Mouse (Mus musculus): Measurements from ENCODE around the gene Rarres1. TPM values are rescaled to one million over a fixed set of nuclear protein-coding genes. Genes with fewer than 3 reads are reported as not detected.

Rarres1 gene
- polyA plus RNA-seq, 1 experiment from 2014 or later, result 2.6 TPM

DNA sequence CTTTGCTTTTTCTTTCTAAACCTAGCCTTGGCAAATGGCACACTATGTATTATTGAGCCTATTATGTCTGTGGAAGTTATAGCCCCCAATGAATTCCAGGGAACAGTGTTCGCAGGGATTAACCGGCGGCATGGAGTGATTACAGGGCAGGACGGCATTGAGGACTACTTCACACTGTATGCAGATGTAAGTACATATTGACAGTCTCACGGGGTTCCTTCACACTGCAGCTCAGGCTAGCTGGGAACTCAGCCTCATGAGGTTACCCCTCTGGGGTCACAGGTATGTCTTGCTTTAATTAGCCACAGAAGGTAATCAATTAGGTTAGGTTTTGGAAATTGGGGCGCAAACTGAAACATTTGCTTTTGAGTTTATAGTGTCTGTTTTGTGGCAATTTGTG, 41.9 kb downstream of the Rarres1 start:
- Histone ChIP-seq H3K27ac (ENCODE audit: low read length) (no peak overlapping the region), H3K9ac (ENCODE audit: low read length) (no peak overlapping the region), H3K9me3 (replicated peaks; ENCODE audit: control insufficient read depth, low read length) (no peaks in the 10 kb centered on the region), H3K27me3 (ENCODE audit: control insufficient read depth, insufficient read depth, low read length) (no peaks in the 10 kb centered on the region), H3K36me3 (ENCODE audit: control insufficient read depth, insufficient read depth, low read length) (no peaks in the 10 kb centered on the region), H3K4me2 (ENCODE audit: low read depth, low read length) (no peak overlapping the region), H3K4me3 (replicated peaks; ENCODE audit: low read length) (no peak overlapping the region), H3K4me1 (ENCODE audit: control insufficient read depth, insufficient read depth, low read length) (no peaks in the 10 kb centered on the region)
- 0 out of 2 replicates have a peak, but pooled peaks have one; percentile 62 for ATAC-seq (ENCODE audit: insufficient read depth, low FRiP score)
- WGBS, result 85% methylated on average over 6 of the region's 6 CpGs

DNA sequence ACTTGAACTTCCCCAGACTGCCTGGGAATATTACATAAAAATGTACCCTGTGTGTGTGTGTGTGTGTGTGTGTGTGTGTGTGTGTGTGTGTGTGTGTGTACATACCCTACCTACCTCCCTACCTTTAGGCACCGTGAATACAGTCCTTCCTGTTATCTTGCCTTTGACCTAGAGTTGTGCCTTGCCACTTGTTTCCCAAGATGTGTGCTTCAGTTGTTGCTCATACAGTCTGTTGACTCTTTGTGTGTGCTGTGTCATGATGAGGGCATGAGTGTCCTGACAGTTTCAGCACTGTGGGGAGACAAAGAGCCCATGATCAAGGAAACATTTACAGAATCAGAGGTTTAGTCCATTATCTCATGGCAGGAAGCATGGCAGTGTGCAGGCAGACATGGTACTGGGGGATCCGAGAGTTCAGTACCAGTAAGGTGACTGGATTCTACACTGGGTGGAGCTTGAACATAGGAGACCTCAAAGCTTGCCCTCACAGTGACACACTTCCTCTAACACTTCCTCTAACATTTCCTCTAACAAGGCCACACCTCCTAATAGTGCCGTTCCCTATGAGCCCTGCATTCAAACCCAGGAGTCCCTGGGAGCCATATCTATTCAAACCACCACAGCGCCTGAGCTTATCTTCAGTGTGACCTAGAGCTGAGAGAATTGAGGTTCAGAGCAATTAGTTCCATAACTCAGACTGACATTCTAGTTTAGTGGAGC, 43.8 kb downstream of the Rarres1 start:
- no peak overlapping the region for H3K9ac ChIP-seq (ENCODE audit: low read length)
- no peaks in the 10 kb centered on the region for H3K9me3 ChIP-seq (replicated peaks; ENCODE audit: control insufficient read depth, low read length)
- no peaks in the 10 kb centered on the region for H3K4me1 ChIP-seq (ENCODE audit: control insufficient read depth, insufficient read depth, low read length)
- no peak overlapping the region for H3K27ac ChIP-seq (ENCODE audit: low read length)
- no peak for ATAC-seq (ENCODE audit: insufficient read depth, low FRiP score)
- 0 out of 2 replicates have a peak, but pooled peaks cover 5% of the 10 kb centered on the region for H3K36me3 ChIP-seq (ENCODE audit: control insufficient read depth, insufficient read depth, low read length)
- WGBS, result 72% methylated on average over 4 of the region's 4 CpGs
- H3K4me3 ChIP-seq (replicated peaks; ENCODE audit: low read length), result no peak overlapping the region
- no peak overlapping the region for H3K4me2 ChIP-seq (ENCODE audit: low read depth, low read length)
- H3K27me3 ChIP-seq (ENCODE audit: control insufficient read depth, insufficient read depth, low read length), result no peaks in the 10 kb centered on the region

DNA sequence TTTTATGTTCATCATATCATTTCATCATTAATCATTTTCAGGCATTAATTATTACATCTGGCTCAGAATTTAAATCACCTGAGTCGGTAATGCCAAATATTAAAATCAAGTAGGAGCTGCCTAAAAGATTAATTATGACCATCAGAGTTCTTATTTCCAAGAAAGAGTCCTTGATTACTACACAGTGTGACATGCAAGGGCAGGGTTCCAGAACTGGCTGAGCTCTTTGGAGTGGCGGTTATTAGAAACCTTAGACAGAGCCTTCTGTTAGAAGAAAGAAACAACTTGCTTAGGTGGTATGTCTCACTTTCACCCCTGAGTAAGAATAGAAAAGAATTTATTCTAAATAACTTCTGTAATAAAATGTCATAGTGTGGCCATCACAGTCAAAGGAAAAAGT, 48.0 kb downstream of the Rarres1 start:
- 0 out of 2 replicates have a peak, but pooled peaks cover 5% of the 10 kb centered on the region for H3K36me3 ChIP-seq (ENCODE audit: control insufficient read depth, insufficient read depth, low read length)
- H3K9me3 ChIP-seq (replicated peaks; ENCODE audit: control insufficient read depth, low read length), result no peaks in the 10 kb centered on the region
- H3K4me2 ChIP-seq (ENCODE audit: low read depth, low read length), result no peak overlapping the region
- no peak overlapping the region for H3K9ac ChIP-seq (ENCODE audit: low read length)
- peaks cover 8% of the 10 kb centered on the region for H3K4me1 ChIP-seq (ENCODE audit: control insufficient read depth, insufficient read depth, low read length)
- H3K27me3 ChIP-seq (ENCODE audit: control insufficient read depth, insufficient read depth, low read length), result no peaks in the 10 kb centered on the region
- ATAC-seq (ENCODE audit: insufficient read depth, low FRiP score), result no peak
- WGBS, result 89% methylated on average over 2 of the region's 2 CpGs
- no peak overlapping the region for H3K27ac ChIP-seq (ENCODE audit: low read length)
- no peak overlapping the region for H3K4me3 ChIP-seq (replicated peaks; ENCODE audit: low read length)

DNA sequence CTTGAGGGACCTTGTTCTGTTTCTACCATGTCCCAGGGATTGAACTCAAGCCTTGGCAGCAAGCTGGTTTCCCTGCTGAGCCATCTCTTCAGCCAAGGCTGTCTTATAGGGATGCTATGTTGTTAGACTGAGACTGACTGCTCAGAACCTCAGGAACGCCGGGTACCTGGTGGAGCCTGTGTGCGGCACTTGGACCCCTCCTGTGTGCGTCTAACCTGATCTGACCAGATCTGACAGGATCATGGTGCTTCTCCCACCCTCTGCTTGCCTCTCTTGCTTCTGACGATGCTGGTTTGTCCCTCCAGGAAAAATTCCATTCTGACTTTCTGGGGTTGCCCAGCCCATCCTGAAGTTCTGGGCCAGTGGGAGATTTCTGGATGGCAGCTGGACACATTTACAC, 48.7 kb downstream of the Rarres1 start:
- H3K9ac ChIP-seq (ENCODE audit: low read length), result no peak overlapping the region
- no peaks in the 10 kb centered on the region for H3K27me3 ChIP-seq (ENCODE audit: control insufficient read depth, insufficient read depth, low read length)
- no peak overlapping the region for H3K4me2 ChIP-seq (ENCODE audit: low read depth, low read length)
- no peaks in the 10 kb centered on the region for H3K9me3 ChIP-seq (replicated peaks; ENCODE audit: control insufficient read depth, low read length)
- ATAC-seq (ENCODE audit: insufficient read depth, low FRiP score), result no peak
- 94% methylated on average over 5 of the region's 5 CpGs for WGBS
- 0 out of 2 replicates have a peak, but pooled peaks cover 5% of the 10 kb centered on the region for H3K36me3 ChIP-seq (ENCODE audit: control insufficient read depth, insufficient read depth, low read length)
- H3K27ac ChIP-seq (ENCODE audit: low read length), result no peak overlapping the region
- no peak overlapping the region for H3K4me3 ChIP-seq (replicated peaks; ENCODE audit: low read length)
- H3K4me1 ChIP-seq (ENCODE audit: control insufficient read depth, insufficient read depth, low read length), result peaks cover 8% of the 10 kb centered on the region

DNA sequence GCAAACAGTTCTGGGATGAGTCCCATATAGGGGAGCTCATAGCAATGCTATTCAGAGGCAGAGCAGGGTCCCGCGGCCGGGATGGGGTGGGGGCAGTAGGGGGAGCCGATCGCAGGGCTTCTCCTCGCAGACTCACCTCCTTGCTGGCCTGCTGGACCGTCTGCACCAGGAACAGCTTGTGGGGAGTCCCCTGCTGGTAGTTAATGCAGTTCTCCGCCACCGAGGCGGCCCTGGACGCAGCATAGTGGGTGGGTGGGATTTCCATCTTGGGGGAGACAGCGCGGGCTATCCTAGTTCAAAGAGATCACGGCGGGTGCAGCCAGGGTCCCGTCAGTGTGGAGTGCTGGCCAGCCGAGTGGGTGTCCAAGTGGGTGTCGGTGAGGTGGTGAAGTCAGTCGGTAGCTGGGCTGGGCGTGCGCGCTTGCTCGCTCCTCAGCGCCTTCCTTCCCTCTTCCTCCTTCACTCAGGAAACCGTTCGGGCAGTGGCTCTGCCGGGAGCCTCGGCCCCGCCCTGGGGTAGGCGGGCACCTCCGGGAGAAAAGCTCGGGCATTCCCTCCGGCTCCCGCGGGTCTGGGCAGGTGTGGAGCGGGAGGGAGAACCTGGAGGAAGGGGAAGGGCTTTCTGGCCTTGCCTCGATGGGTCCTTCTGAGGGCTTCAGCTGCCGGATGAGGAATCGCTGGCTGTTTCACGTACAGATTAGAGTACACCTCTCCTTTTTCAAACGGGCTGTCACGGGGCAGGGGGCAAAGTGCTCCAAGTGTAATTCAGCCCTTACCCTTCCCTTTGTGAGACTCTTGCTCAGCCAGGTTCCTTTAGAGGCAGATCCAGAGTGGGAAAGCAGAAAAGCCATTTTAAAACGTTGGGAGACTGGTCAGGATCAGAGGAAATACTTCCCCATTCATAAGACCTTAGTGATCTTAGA, 51.6 kb downstream of the Rarres1 start, which contains the start of gene Lxn:
Gene Lxn (minus strand): TSS at position 477 of the 923 bp plus-strand sequence.
- H3K36me3 ChIP-seq (ENCODE audit: control insufficient read depth, insufficient read depth, low read length), result 0 out of 2 replicates have a peak, but pooled peaks cover 5% of the 10 kb centered on the region
- no peaks in the 10 kb centered on the region for H3K9me3 ChIP-seq (replicated peaks; ENCODE audit: control insufficient read depth, low read length)
- peaks cover 8% of the 10 kb centered on the region for H3K4me1 ChIP-seq (ENCODE audit: control insufficient read depth, insufficient read depth, low read length)
- peak within 1 kb of the TSS; percentile 90 for H3K27ac ChIP-seq (ENCODE audit: low read length)
- H3K27me3 ChIP-seq (ENCODE audit: control insufficient read depth, insufficient read depth, low read length), result no peaks in the 10 kb centered on the region
- peak within 1 kb of the TSS; percentile 83 for H3K4me2 ChIP-seq (ENCODE audit: low read depth, low read length)
- peak within 1 kb of the TSS; percentile 78 for H3K4me3 ChIP-seq (replicated peaks; ENCODE audit: low read length)
- peak within 1 kb of the TSS; percentile 85 for H3K9ac ChIP-seq (ENCODE audit: low read length)
- under 1% methylated on average over 42 of the region's 43 CpGs for WGBS
- ATAC-seq (ENCODE audit: insufficient read depth, low FRiP score), result peak; percentile 95

DNA sequence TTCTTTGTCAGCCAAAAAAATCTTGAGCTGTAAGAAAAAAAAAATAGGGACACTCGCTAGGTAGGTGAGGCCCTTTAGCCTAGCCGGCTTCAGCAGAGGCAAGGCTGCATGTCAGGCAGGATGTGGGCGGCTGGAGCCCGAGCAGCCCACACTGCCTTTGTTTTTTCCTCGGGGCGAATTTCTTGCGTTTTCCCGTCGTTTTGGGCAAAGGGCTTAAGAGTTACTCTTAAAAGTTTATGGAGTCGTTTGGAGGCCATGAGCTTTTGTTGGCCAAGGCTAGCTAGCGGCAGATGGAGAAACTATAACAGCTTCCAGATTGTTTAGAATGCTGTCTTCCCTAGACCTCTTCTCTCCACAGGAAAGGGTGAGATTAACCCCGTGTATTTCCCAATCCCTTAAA, 52.3 kb downstream of the Rarres1 start:
- Histone ChIP-seq H3K9ac (ENCODE audit: low read length) (peak overlapping the region; percentile 85), H3K4me2 (ENCODE audit: low read depth, low read length) (peak overlapping the region; percentile 83), H3K9me3 (replicated peaks; ENCODE audit: control insufficient read depth, low read length) (no peaks in the 10 kb centered on the region), H3K27ac (ENCODE audit: low read length) (peak overlapping the region; percentile 90), H3K4me1 (ENCODE audit: control insufficient read depth, insufficient read depth, low read length) (peaks cover 8% of the 10 kb centered on the region), H3K27me3 (ENCODE audit: control insufficient read depth, insufficient read depth, low read length) (no peaks in the 10 kb centered on the region), H3K36me3 (ENCODE audit: control insufficient read depth, insufficient read depth, low read length) (peaks cover 8% of the 10 kb centered on the region), H3K4me3 (replicated peaks; ENCODE audit: low read length) (peak overlapping the region; percentile 78)
- WGBS, result 1% methylated on average over 12 of the region's 12 CpGs
- no peak for ATAC-seq (ENCODE audit: insufficient read depth, low FRiP score)

DNA sequence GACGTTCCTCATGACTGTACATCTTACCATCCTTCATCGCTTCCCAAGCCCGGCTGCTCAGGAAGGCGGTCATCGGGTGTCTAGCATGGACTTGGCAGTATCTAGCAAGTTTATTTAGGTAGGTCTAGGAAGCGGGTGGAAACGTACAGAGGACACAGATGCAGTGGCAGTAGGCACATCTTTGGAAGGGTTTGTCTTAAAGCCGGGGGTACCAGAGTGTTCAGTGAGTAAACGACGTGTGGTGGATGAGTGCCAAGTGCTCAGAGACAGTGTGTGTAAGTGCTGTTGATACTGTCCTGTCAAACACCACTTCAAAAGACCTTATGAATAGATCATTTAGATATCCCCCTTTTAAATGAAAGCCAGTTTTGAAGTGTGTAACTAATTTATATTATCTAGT, 52.7 kb downstream of the Rarres1 start:
- 35% methylated on average over 10 of the region's 10 CpGs for WGBS
- ATAC-seq (ENCODE audit: insufficient read depth, low FRiP score), result no peak
- peak overlapping the region; percentile 85 for H3K9ac ChIP-seq (ENCODE audit: low read length)

DNA sequence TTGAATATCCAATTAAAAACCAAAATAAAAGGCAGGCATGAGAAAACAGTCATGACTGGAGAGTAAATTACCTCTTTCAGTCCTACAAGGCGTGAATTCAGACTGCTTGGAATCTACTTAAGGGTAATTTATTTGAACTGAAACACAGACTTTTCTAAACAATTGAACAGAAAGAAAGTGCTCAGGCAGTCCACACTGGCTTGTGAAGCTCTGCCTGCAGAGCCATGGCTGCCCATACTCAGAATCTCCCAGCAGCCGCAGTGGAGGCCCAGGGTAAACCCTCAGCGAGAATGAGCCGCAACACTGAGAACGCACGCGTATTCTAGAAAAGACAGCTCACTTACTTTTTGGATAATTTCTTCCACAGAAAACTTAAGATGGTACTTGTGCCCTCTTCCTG, 53.3 kb downstream of the Rarres1 start:
- Histone ChIP-seq H3K36me3 (ENCODE audit: control insufficient read depth, insufficient read depth, low read length) (peaks cover 11% of the 10 kb centered on the region), H3K27me3 (ENCODE audit: control insufficient read depth, insufficient read depth, low read length) (no peaks in the 10 kb centered on the region), H3K4me1 (ENCODE audit: control insufficient read depth, insufficient read depth, low read length) (peaks cover 8% of the 10 kb centered on the region), H3K9ac (ENCODE audit: low read length) (no peak overlapping the region), H3K9me3 (replicated peaks; ENCODE audit: control insufficient read depth, low read length) (no peaks in the 10 kb centered on the region), H3K4me3 (replicated peaks; ENCODE audit: low read length) (no peak overlapping the region; the same call in 1 of the 2 replicates), H3K4me2 (ENCODE audit: low read depth, low read length) (peak overlapping the region; percentile 83), H3K27ac (ENCODE audit: low read length) (no peak overlapping the region)
- no peak for ATAC-seq (ENCODE audit: insufficient read depth, low FRiP score)
- 80% methylated on average over 7 of the region's 7 CpGs for WGBS

More for the DNA sequence above, 52.7 kb downstream of the Rarres1 start:
- Histone ChIP-seq H3K27ac (ENCODE audit: low read length) (no peak overlapping the region), H3K36me3 (ENCODE audit: control insufficient read depth, insufficient read depth, low read length) (peaks cover 8% of the 10 kb centered on the region), H3K4me3 (replicated peaks; ENCODE audit: low read length) (peak overlapping the region; percentile 78), H3K4me1 (ENCODE audit: control insufficient read depth, insufficient read depth, low read length) (peaks cover 8% of the 10 kb centered on the region), H3K4me2 (ENCODE audit: low read depth, low read length) (peak overlapping the region; percentile 83), H3K27me3 (ENCODE audit: control insufficient read depth, insufficient read depth, low read length) (no peaks in the 10 kb centered on the region), H3K9me3 (replicated peaks; ENCODE audit: control insufficient read depth, low read length) (no peaks in the 10 kb centered on the region)

DNA sequence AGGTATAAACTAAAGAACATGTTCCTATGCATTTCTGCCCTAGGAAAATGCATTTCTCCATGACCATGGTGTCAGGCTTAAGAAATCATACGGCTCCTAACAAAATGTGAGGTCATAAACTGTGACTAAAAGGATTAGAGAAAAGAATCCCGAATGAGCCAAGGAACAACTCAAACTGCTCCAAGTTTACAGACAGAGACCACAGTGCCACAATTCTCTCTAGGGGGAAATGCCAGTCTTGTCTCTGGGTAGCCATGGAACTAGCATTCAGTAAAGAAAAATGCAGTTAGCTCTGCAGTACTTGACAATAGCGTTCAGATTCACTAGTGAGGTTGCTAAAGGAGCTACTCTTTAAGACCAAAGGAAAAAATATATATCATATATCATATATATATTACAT, 55.4 kb downstream of the Rarres1 start:
- no peak overlapping the region for H3K9ac ChIP-seq (ENCODE audit: low read length)
- H3K9me3 ChIP-seq (replicated peaks; ENCODE audit: control insufficient read depth, low read length), result no peaks in the 10 kb centered on the region
- H3K4me1 ChIP-seq (ENCODE audit: control insufficient read depth, insufficient read depth, low read length), result peaks cover 8% of the 10 kb centered on the region
- H3K27me3 ChIP-seq (ENCODE audit: control insufficient read depth, insufficient read depth, low read length), result no peaks in the 10 kb centered on the region
- H3K27ac ChIP-seq (ENCODE audit: low read length), result no peak overlapping the region
- WGBS, result 87% methylated on average over 3 of the region's 3 CpGs
- no peak for ATAC-seq (ENCODE audit: insufficient read depth, low FRiP score)
- H3K36me3 ChIP-seq (ENCODE audit: control insufficient read depth, insufficient read depth, low read length), result peaks cover 17% of the 10 kb centered on the region
- H3K4me3 ChIP-seq (replicated peaks; ENCODE audit: low read length), result no peak overlapping the region
- H3K4me2 ChIP-seq (ENCODE audit: low read depth, low read length), result no peak overlapping the region
